Mouse (Mus musculus) heart, adult 2 months (tissue): ENCODE results near the gene Wipi2.

ENCODE experiments used
- CTCF ChIP-seq: fragments of 200-600 bp; IDR thresholded peaks from 2 replicates; pipeline ENCODE4 v1.8.1; 2022; ENCODE audit warnings: antibody characterized with exemption, mild to moderate bottlenecking, moderate library complexity
- POLR2A ChIP-seq: fragments of 200-500 bp; IDR thresholded peaks from 2 replicates; pipeline ENCODE4 v1.6.1; 2011; ENCODE audit warnings: mild to moderate bottlenecking, low read depth, low read length, control low read depth; ENCODE audit not compliant: insufficient read depth

GRCm38 (mm10) chr5:142678141-142678571 is 50.7 kb downstream of the Wipi2 start:
- no peak for TF ChIP-seq POLR2A
- TF ChIP-seq CTCF, result no peak
